Mouse (Mus musculus): ENCODE measurements around the gene Dad1. TPM values are rescaled to one million over a fixed set of nuclear protein-coding genes. Genes with fewer than 3 reads are reported as not detected.

The Dad1 gene
- 10 to 100 TPM; 89.9 to 92.3 TPM for total RNA-seq (2021)
- long read RNA-seq, experiment 1, transcript Dad1-201 (3 exons, 878 nt) = major isoform, 93 of 93 reads
- long read RNA-seq, experiment 1, partial matches to known transcripts = 0 of 93 reads
- long read RNA-seq, experiment 1, other reads (novel, unspliced or antisense) = 0 of 93 reads
- long read RNA-seq, experiment 2, transcript Dad1-201 (3 exons, 878 nt) = major isoform, 90 of 92 reads
- long read RNA-seq, experiment 2, partial matches to known transcripts = 1 of 92 reads
- long read RNA-seq, experiment 2, other reads (novel, unspliced or antisense) = 1 of 92 reads

- DNase-seq (ENCODE audit: low spot score in 2 of 2) = peak; percentile 96 to 98
Measured at GRCm38 (mm10) chr14:54253741-54254291, at the start of gene Dad1, which contains the start of gene Abhd4. TSS of gene Dad1 (minus strand) at chr14:54254104. TSS of gene Abhd4 (plus strand) at chr14:54254188.

- DNase-seq (ENCODE audit: low spot score in 2 of 2) = no peak
Measured at GRCm38 (mm10) chr14:54300676-54301075, 46.8 kb upstream of the Dad1 start.

- no peak for DNase-seq (ENCODE audit: low spot score in 2 of 2)
Measured at GRCm38 (mm10) chr14:54300136-54300535, 46.2 kb upstream of the Dad1 start.

DNA sequence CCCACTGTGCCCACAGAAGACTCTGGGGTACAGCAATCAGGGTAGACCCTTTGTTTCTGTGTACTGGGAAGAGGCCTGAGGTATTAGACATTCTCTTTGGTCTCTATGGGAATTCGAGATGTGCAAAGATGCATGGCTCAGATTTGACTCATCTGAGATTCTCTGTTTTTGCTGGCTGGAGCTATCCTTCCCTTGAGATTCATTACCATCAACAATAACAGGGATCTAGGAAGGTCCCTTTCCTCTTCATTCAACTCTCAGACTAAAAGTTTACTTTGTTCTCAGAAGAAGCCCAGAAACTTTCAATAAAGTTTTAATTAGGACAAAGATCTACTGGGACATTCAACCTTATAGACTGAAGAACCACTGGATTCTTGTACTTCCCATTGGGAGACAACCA is 30.9 kb upstream of the Dad1 start, which contains the start of gene Olfr49:
Olfr49 (minus strand) TSS at position 101 of the 400 bp plus-strand sequence.
- no peak for DNase-seq (ENCODE audit: low spot score in 2 of 2)

DNA sequence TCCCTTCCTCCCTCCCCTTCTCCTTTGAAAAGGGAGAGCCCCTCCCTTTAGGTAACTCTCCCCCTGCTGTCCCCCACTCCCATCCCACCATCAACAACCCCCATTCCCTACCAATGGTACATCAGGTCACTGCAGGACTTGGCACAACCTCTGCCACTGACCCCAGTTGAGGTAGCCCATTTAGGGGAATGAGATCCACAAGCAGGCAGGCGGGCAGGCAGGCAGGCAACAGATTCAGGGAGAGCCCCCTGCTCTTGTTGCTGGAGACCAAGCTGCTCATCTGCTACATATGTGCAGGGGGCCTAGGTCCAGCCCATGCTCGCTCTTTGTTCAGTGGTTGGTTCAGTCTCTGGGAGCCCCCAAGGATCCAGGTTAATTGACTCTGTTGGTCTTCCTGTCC is 22.5 kb upstream of the Dad1 start:
- DNase-seq (ENCODE audit: low spot score in 2 of 2) = no peak

- no peak for DNase-seq (ENCODE audit: low spot score in 2 of 2)
Measured at GRCm38 (mm10) chr14:54272696-54273095, 18.8 kb upstream of the Dad1 start.

DNA sequence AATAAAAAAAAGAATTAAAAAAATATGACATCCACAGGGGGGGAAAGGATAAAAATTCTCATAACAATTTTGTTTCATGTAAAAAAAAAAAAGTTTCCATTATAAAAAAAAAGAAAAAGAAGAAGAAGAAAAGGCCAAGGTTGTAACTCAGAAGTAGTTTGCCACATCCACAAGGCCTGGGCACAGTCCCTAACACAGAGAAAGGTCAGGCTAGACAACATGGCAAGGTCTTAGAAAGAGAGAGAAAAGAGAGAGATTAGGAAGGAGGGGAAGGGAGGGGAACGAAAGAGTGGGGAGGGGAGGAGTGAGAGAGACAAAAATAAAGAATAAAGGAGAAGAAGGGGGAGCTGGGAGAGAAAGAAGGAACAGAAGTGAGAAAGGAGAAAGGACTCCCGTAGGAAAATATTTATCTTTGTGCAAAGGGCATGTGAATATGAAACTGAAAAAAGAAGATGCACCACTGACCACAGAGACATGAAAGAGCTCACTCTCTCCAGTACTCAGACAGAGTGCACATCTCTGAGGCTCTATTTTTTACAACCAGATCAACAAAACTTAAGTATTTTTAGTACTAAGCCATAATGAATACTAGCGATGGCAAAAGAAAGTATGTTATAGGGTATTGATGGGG is 18.2 kb upstream of the Dad1 start:
- DNase-seq (ENCODE audit: low spot score in 2 of 2) = no peak

GRCm38 (mm10) chr14:54270413-54270812 is 16.5 kb upstream of the Dad1 start:
- no peak for DNase-seq (ENCODE audit: low spot score in 2 of 2)

- DNase-seq (ENCODE audit: low spot score in 2 of 2) = no peak
Measured at GRCm38 (mm10) chr14:54269566-54269965, 15.7 kb upstream of the Dad1 start.

- DNase-seq (ENCODE audit: low spot score in 2 of 2) = no peak
Measured at GRCm38 (mm10) chr14:54267966-54268365, 14.1 kb upstream of the Dad1 start.

DNA sequence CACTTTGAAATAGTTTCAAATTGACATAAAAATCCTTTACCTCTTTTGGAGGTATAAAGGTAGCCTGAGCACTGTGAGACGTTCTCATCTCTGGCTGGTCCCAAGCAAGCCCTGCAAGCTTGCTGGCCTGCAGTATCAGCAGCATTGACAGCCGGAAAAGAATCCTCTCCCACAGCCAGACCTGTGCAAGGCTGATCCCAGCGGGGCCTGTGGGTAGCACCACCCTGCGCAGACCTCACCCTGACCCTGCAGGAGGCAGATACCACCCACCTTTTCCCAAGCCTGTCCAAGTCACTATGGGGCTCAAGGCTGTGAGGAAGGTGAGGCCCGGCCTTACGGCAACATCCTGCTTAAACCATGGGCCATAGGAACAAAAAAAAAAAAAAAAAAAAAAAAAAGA is 12.0 kb upstream of the Dad1 start:
- no peak for DNase-seq (ENCODE audit: low spot score in 2 of 2)

GRCm38 (mm10) chr14:54265093-54265492 is 11.2 kb upstream of the Dad1 start:
- no peak for DNase-seq (ENCODE audit: low spot score in 2 of 2)

DNA sequence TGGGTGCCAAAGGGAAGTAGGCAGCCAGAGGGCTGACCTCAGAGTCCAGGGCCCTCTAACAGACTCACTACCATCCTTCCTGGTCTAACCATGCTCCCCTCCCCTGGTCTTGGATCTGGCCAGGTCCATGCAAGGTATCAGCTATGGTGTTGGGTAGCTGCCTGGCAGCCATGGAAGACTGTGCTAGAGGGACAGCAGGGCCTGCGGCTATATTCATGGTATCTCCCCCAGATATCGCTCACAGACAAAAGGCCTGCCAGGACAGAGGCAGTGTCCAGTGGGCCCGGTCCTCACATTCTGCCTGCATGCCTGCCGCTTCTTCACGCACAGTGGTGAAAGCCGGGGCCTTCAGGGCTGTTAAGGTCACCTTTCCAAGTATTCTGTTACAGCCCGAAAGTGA is 10.3 kb upstream of the Dad1 start:
- DNase-seq (ENCODE audit: low spot score in 2 of 2) = no peak

- DNase-seq (ENCODE audit: low spot score in 2 of 2) = no peak
Measured at GRCm38 (mm10) chr14:54263099-54263498, 9.2 kb upstream of the Dad1 start.

GRCm38 (mm10) chr14:54262622-54263021 is 8.7 kb upstream of the Dad1 start:
- no peak for DNase-seq (ENCODE audit: low spot score in 2 of 2)

DNA sequence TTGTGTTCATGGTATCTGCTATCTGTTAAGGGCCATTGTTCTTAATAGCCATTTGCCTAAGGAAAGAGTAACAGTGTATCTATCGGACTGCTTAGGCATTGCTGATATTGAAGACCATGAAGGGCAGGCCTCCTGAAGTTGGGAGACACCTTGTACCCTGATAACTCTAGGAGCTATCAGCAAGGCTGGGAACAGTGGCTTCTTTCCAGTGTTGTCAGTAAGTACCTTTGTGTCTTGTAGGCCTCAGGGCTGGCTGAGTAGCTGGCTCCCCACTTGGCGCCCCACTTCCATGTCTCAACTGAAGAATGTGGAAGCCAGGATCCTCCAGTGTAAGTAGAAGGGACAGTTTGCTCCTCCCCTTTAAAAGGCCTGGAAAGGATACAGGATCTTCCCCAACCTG is 7.5 kb upstream of the Dad1 start:
- no peak for DNase-seq (ENCODE audit: low spot score in 2 of 2)

- DNase-seq (ENCODE audit: low spot score in 2 of 2) = no peak
Measured at GRCm38 (mm10) chr14:54260196-54260595, 6.3 kb upstream of the Dad1 start.

DNA sequence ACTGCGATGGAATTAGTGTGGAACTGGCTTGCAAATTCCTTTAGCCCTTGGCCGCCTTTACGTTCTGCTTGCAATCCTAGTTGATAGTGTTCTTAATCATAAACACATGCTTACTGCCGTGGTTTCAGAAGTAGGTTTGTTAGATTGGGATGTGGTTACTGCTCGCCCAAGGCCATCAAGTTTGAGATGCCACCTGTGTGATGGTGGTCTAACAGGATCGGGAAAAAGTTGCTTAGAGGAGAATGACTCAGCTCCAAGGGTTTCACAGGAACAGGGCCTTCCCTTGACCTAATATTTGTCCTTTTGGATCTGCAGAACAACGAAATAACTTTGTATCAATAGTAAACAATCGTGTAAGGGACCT is 5.8 kb upstream of the Dad1 start:
- DNase-seq (ENCODE audit: low spot score in 2 of 2) = no peak

DNA sequence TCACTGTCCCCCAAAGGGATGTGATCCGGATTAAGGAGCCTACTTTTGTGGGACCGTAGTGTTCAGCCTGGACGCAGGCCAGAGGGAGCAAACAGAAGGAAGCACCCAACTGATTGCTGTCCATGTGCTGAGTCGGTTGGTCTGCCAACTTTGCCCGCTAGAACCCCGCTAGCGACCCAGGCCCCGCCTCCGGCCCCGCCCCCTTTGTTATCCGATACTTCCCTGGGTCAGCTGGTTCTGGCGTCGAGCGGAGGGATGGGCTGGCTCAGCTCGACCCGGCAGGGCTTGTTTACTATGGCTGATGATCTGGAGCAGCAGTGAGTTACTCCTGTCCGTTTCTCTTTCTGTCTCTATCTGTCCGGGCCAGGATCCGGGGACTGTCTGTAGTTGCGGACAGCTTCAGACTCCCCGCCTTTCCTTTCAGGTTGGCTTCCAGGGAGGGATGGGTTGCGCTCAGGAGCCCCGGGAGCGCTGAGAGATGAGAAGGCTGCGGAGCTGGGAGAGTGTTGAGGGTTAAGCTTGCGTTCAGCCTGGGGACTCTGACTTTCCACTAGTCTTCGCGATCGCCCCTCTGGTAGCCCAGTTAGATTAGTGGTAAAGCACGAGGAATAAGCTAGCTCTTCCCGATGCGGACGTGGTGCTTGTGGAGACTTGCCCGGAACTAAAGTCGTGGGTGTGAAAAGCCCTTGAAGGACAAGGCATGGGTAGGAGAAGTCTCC is 5.3 kb upstream of the Dad1 start:
- DNase-seq (ENCODE audit: low spot score in 2 of 2) = peak; percentile 88 to 95

- DNase-seq (ENCODE audit: low spot score in 2 of 2) = no peak
Measured at GRCm38 (mm10) chr14:54258131-54258670, 4.3 kb upstream of the Dad1 start.

DNA sequence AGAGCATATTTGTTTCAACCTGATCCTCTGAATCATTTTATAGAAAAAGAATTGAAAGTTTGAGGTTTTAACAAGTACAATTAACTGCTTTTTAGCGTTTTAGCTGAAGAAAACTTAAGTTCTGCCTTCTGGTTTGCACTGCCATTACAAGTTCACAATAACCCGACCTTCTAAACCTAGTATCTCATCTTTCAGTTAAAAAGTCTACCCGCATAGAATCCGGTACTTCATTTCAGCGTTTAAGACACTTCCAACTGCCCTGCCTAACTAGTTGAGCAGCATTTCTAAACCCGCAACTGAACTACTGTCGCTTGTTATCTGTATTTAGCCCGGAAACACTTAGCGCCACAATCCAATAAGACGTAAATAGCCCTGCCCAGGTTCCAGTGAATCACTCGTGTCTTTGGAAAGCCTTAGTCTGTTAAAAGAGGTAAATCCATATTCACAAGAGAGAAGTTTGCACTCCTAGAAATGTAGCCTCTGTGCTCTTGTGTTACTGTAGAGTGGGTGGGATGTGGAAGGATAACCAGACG is 832 bp upstream of the Dad1 start:
- DNase-seq (ENCODE audit: low spot score in 2 of 2) = no peak

All from gastrocnemius, postnatal 4 days (tissue).